Mouse (Mus musculus): ENCODE results near the gene Crisp2.

- TF ChIP-seq CTCF (IDR thresholded peaks at IDR 0.05; ENCODE audit: low read depth, low read length): no peak
- TF ChIP-seq POLR2A (IDR thresholded peaks at IDR 0.05; ENCODE audit: extremely low read depth, insufficient read depth, low read length): no peak
Measured at GRCm38 (mm10) chr17:40767120-40767519, 39.7 kb downstream of the Crisp2 start.

Data from liver, adult 2 months (tissue).